Mouse (Mus musculus) MEL (cell line): ENCODE measurements at regions not wholly inside any gene's neighbourhood (a gene's known extent, or its start where the extent isn't known, plus 50 kb on each side); places are given as distances from the start of the nearest gene placed in this dataset.

ENCODE experiments used
- CTCF ChIP-seq, 3 experiments: IDR thresholded peaks in 2 of 3; conservative IDR thresholded peaks in 1 of 3; 2 replicates each; pipeline ENCODE4 v1.5.1; 2011 to 2012; ENCODE audit warnings: low read length in 3 of 3, low read depth in 2 of 3, mild to moderate bottlenecking in 2 of 3, improper control_type of control experiment in 1 of 3, inconsistent platforms in 1 of 3, mixed read lengths in 1 of 3, moderate library complexity in 1 of 3; ENCODE audit not compliant: control insufficient read depth in 1 of 3, insufficient read depth in 1 of 3, poor library complexity in 1 of 3, severe bottlenecking in 1 of 3
- E2F4 ChIP-seq: IDR thresholded peaks from 2 replicates; pipeline ENCODE4 v1.6.1; 2011; ENCODE audit warnings: low read depth, low read length, improper control_type of control experiment, borderline replicate concordance
- NELFE ChIP-seq: IDR thresholded peaks from 2 replicates; pipeline ENCODE4 v1.6.1; 2011; ENCODE audit warnings: low read depth, low read length, improper control_type of control experiment
- ZC3H11A ChIP-seq: IDR thresholded peaks from 2 replicates; pipeline ENCODE4 v1.6.1; 2012; ENCODE audit warnings: low read depth, mild to moderate bottlenecking, inconsistent platforms, low read length, improper control_type of control experiment

- TF ChIP-seq ZC3H11A (no peak), CTCF (IDR thresholded peaks at IDR 0.05 in 2 of 3, conservative IDR thresholded peaks at IDR 0.05 in 1 of 3; ENCODE audit: control insufficient read depth in 1 of 3, insufficient read depth in 1 of 3, low read depth in 2 of 3, low read length in 3 of 3, poor library complexity in 1 of 3, severe bottlenecking in 1 of 3) (no peak), NELFE (no peak), E2F4 (no peak)
Measured at GRCm38 (mm10) chr8:89372761-89373160, 328.8 kb upstream of the Sall1 start.
